Mouse (Mus musculus) CD8-positive naive resting alpha-beta T cell, adult 2 months (primary cell): ENCODE data around the gene Bcas2.
"Not testable (repeated sequence)": the region's sequence is repeated elsewhere in the genome, so short reads cannot be mapped to it uniquely, and the experiment has no call there.

Source experiments
- DNase-seq, 2 experiments: peaks; one replicate each; pipeline ENCODE4 v3.0.0; 2022; ENCODE audit warnings: low read depth in 2 of 2, low spot score in 2 of 2

Gene Bcas2

GRCm38 (mm10) chr3:103159232-103159900 is 12.1 kb upstream of the Bcas2 start:
- DNase-seq: no peak

GRCm38 (mm10) chr3:103169771-103170170 is 1.7 kb upstream of the Bcas2 start:
- peak; percentile 75 to 86 for DNase-seq

GRCm38 (mm10) chr3:103172615-103173014 is 1.2 kb downstream of the Bcas2 start:
- DNase-seq: no peak

GRCm38 (mm10) chr3:103176740-103177139 is 5.3 kb downstream of the Bcas2 start:
- no peak for DNase-seq

- DNase-seq: no peak
These were observed 8.1 kb downstream of the Bcas2 start for GRCm38 (mm10) chr3:103179527-103179926.

- DNase-seq: no peak
These were observed 9.7 kb downstream of the Bcas2 start for GRCm38 (mm10) chr3:103181171-103181570.

GRCm38 (mm10) chr3:103182821-103183220 is 11.4 kb downstream of the Bcas2 start:
- DNase-seq: no peak

- DNase-seq: peak in 1 of 2 experiments; percentile 7
These were observed 13.0 kb downstream of the Bcas2 start for GRCm38 (mm10) chr3:103184467-103184866.

GRCm38 (mm10) chr3:103188451-103188850 is 17.0 kb downstream of the Bcas2 start:
- DNase-seq: no peak

- no peak for DNase-seq
These were observed 17.4 kb downstream of the Bcas2 start for GRCm38 (mm10) chr3:103188856-103189255.

GRCm38 (mm10) chr3:103192161-103192560 is 20.7 kb downstream of the Bcas2 start:
- DNase-seq: no peak

- DNase-seq: no peak
These were observed 21.7 kb downstream of the Bcas2 start for GRCm38 (mm10) chr3:103193186-103193585.

- no peak for DNase-seq
These were observed 24.9 kb downstream of the Bcas2 start for GRCm38 (mm10) chr3:103196320-103196823.

GRCm38 (mm10) chr3:103199386-103199785 is 27.9 kb downstream of the Bcas2 start:
- no peak for DNase-seq

GRCm38 (mm10) chr3:103201105-103201504 is 29.6 kb downstream of the Bcas2 start:
- DNase-seq: not testable (repeated sequence)

- no peak for DNase-seq
These were observed 32.1 kb downstream of the Bcas2 start for GRCm38 (mm10) chr3:103203554-103203953.

GRCm38 (mm10) chr3:103204445-103204844 is 33.0 kb downstream of the Bcas2 start:
- no peak for DNase-seq

- peak; percentile 15 to 36 for DNase-seq
These were observed 34.9 kb downstream of the Bcas2 start for GRCm38 (mm10) chr3:103206393-103206792.

- DNase-seq: no peak
These were observed 36.3 kb downstream of the Bcas2 start for GRCm38 (mm10) chr3:103207749-103208148.

- DNase-seq: no peak
These were observed 36.8 kb downstream of the Bcas2 start for GRCm38 (mm10) chr3:103208237-103208636.

- no peak for DNase-seq
These were observed 39.6 kb downstream of the Bcas2 start for GRCm38 (mm10) chr3:103211101-103211500.

GRCm38 (mm10) chr3:103212142-103212541 is 40.7 kb downstream of the Bcas2 start:
- DNase-seq: no peak

GRCm38 (mm10) chr3:103213537-103213936 is 42.1 kb downstream of the Bcas2 start:
- DNase-seq: no peak
